Mouse (Mus musculus) heart, embryonic 14.5 days (tissue): ENCODE measurements around the gene Klhdc2. TPM values are rescaled to one million over a fixed set of nuclear protein-coding genes. Genes with fewer than 3 reads are reported as not detected.
A peak's percentile ranks its signal among the peaks of the same experiment; 100 is the strongest.

Experiments
- ATAC-seq: fragments of 200-750 bp; cut with Nextera tagmentation; 2 replicates; pipeline ENCODE4 v1.8.0; 2017; ENCODE audit warnings: low read depth, moderate TSS enrichment; ENCODE audit not compliant: insufficient number of reproducible peaks, insufficient read depth, low FRiP score
- H3K27ac ChIP-seq, 2 experiments: fragments of 200-500 bp in 1 of 2; fragments of 300-500 bp in 1 of 2; sonication (generic) in 1 of 2; replicated peaks in 1 of 2; 2 replicates each; pipeline ENCODE4 v1.5.1; 2012 to 2014; ENCODE audit warnings: low read depth in 2 of 2, low read length in 2 of 2, control low read depth in 1 of 2, mild to moderate bottlenecking in 1 of 2, mixed read lengths in 1 of 2; ENCODE audit not compliant: control insufficient read depth in 1 of 2, insufficient read depth in 1 of 2
- H3K27me3 ChIP-seq: fragments of 300-500 bp; sonication (generic); 2 replicates; pipeline ENCODE4 v1.6.1; 2014; ENCODE audit warnings: mild to moderate bottlenecking, low read length, control low read depth; ENCODE audit not compliant: control insufficient read depth, insufficient read depth
- H3K36me3 ChIP-seq: fragments of 300-500 bp; sonication (generic); 2 replicates; pipeline ENCODE4 v1.6.1; 2014; ENCODE audit warnings: mild to moderate bottlenecking, control low read depth, low read length, mixed read lengths; ENCODE audit not compliant: control insufficient read depth, insufficient read depth
- H3K4me1 ChIP-seq, 2 experiments: fragments of 200-500 bp in 1 of 2; fragments of 300-500 bp in 1 of 2; sonication (generic) in 1 of 2; 2 replicates each; pipeline ENCODE4 v1.6.1; 2012 to 2014; ENCODE audit warnings: low read length in 2 of 2, control low read depth in 1 of 2, mixed read lengths in 1 of 2; ENCODE audit not compliant: control insufficient read depth in 2 of 2, insufficient read depth in 2 of 2
- H3K4me2 ChIP-seq: fragments of 300-500 bp; sonication (generic); 2 replicates; pipeline ENCODE4 v1.6.1; 2014; ENCODE audit warnings: mild to moderate bottlenecking, low read length
- H3K4me3 ChIP-seq, 2 experiments: fragments of 200-500 bp in 1 of 2; fragments of 300-500 bp in 1 of 2; sonication (generic) in 1 of 2; 2 replicates each; pipeline ENCODE4 v1.5.1; 2012 to 2014; ENCODE audit warnings: low read length in 2 of 2, mild to moderate bottlenecking in 2 of 2, control low read depth in 1 of 2, low read depth in 1 of 2, moderate library complexity in 1 of 2; ENCODE audit not compliant: control insufficient read depth in 1 of 2, insufficient read depth in 1 of 2
- H3K9ac ChIP-seq: fragments of 300-500 bp; sonication (generic); 2 replicates; pipeline ENCODE4 v1.6.1; 2014; ENCODE audit warnings: mild to moderate bottlenecking, low read length
- H3K9me3 ChIP-seq: fragments of 300-500 bp; sonication (generic); 2 replicates; pipeline ENCODE4 v1.6.1; 2016; ENCODE audit warnings: low read length, control low read depth; ENCODE audit not compliant: control insufficient read depth
- WGBS: fragments of 180-500 bp; shearing (Covaris S2); extraction: QIAGEN DNeasy Blood & Tissue Kit; methylation state at CpG from one replicate; pipeline ENCODE4 v1.1.7; 2014; 5-methylcytosine and 5-hydroxymethylcytosine counted together
- polyA plus RNA-seq: library from polyadenylated mRNA; unstranded; fragments of >200 nt; fragmentation: Nextera tagmentation; extraction: Ambion mirVana; gene quantifications from 2 replicates; pipeline ENCODE4 v1.2.1, GENCODE M21; 2014

Gene Klhdc2
- polyA plus RNA-seq, 1 experiment from 2014 or later, result 144 TPM

DNA sequence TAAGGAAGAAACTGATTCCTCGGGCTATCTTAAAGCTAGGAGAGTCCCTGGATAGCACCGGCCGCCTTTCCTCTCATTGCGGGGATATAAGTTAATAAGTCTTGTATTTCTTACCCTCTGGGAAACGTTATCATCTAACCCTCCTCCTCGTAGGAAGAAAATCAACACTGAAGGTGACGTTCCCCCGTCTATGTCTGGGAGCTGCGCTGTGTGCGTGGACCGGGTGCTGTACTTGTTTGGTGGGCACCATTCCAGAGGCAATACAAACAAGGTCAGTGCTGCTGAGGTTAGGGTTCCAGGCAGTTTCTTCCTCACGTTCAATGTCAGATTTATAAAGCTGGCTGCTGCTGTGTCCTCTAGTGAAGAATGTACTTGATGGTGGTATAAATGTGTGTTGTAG, 5.7 kb downstream of the Klhdc2 start:
- H3K9me3 ChIP-seq, result no peaks in the 10 kb centered on the region
- no peak for ATAC-seq
- H3K4me3 ChIP-seq, result no peak overlapping the region
- no peaks in the 10 kb centered on the region for H3K27me3 ChIP-seq
- H3K9ac ChIP-seq, result no peak overlapping the region
- 93% methylated on average over 12 of the region's 12 CpGs for WGBS
- no peak overlapping the region for H3K27ac ChIP-seq
- H3K4me2 ChIP-seq, result no peak overlapping the region
- H3K36me3 ChIP-seq, result peaks cover 72% of the 10 kb centered on the region
- H3K4me1 ChIP-seq, result peaks cover 10 to 19% of the 10 kb centered on the region in 2 experiments

DNA sequence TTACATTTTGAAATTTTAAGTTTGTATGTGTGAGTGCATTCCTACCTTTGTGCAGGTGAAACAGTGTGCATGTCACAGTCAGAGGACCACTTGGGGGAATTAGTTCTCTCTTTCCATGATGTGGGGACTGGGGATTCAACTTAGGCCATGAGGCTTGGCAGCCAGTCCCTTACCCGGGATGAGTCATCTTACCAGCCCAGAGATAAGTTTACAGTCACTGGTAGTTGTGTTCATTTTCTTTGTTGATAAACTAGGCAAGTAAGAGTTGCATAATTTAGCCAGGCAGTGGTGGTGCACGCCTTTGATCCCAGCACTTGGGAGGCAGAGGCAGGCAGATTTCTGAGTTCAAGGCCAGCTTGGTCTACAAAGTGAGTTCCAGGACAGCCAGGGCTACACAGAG, 7.6 kb downstream of the Klhdc2 start:
- no peak overlapping the region for H3K27ac ChIP-seq
- H3K4me3 ChIP-seq, result no peak overlapping the region
- H3K4me2 ChIP-seq, result no peak overlapping the region
- peaks cover 3 to 4% of the 10 kb centered on the region in 2 experiments for H3K4me1 ChIP-seq
- H3K27me3 ChIP-seq, result no peaks in the 10 kb centered on the region
- 75% methylated on average over 2 of the region's 2 CpGs for WGBS
- H3K9me3 ChIP-seq, result no peaks in the 10 kb centered on the region
- peaks cover 91% of the 10 kb centered on the region for H3K36me3 ChIP-seq
- ATAC-seq, result no peak
- no peak overlapping the region for H3K9ac ChIP-seq

GRCm38 (mm10) chr12:69306333-69306732, 9.9 kb downstream of the Klhdc2 start:
- H3K27ac ChIP-seq, result no peak overlapping the region
- H3K9ac ChIP-seq, result no peak overlapping the region
- no peak overlapping the region for H3K4me2 ChIP-seq
- no peaks in the 10 kb centered on the region for H3K9me3 ChIP-seq
- no peak for ATAC-seq
- H3K4me3 ChIP-seq, result no peak overlapping the region
- no peaks in the 10 kb centered on the region for H3K4me1 ChIP-seq
- peaks cover 99% of the 10 kb centered on the region for H3K36me3 ChIP-seq
- WGBS, result 88% methylated on average over 7 of the region's 7 CpGs
- H3K27me3 ChIP-seq, result no peaks in the 10 kb centered on the region

DNA sequence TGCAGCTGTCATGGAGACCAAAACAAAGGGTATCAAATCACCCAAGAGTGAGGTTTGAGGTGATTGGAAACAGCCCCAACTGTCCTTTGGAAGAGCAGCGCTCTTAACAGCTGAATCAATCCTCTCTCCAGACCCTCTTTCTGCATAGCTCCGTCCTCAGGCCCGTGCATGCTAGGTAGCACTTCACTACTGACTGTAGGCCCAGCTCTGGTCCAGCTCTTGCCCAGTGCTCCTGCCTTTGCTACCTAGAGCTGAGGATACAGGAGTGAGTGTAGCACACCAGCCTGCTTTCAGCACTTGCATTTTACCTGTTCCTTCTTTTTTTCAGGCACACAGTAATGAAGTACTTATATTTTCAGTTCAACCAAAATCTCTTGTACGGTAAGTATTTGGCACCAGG, 13.2 kb downstream of the Klhdc2 start:
- H3K9me3 ChIP-seq, result no peaks in the 10 kb centered on the region
- no peak overlapping the region for H3K9ac ChIP-seq
- peaks cover 96% of the 10 kb centered on the region for H3K36me3 ChIP-seq
- H3K4me1 ChIP-seq, result no peaks in the 10 kb centered on the region
- no peak overlapping the region for H3K4me2 ChIP-seq
- H3K4me3 ChIP-seq, result no peak overlapping the region
- WGBS, result 95% methylated on average over 4 of the region's 4 CpGs
- no peaks in the 10 kb centered on the region for H3K27me3 ChIP-seq
- H3K27ac ChIP-seq, result no peak overlapping the region
- no peak for ATAC-seq

GRCm38 (mm10) chr12:69318431-69318830, 21.9 kb downstream of the Klhdc2 start:
- no peak overlapping the region for H3K9ac ChIP-seq
- no peak overlapping the region for H3K4me3 ChIP-seq
- H3K27me3 ChIP-seq, result no peaks in the 10 kb centered on the region
- no peaks in the 10 kb centered on the region for H3K9me3 ChIP-seq
- H3K27ac ChIP-seq, result peak overlapping the region; percentile 64 to 76
- H3K36me3 ChIP-seq, result peaks cover 82% of the 10 kb centered on the region
- ATAC-seq, result peak; percentile 66; the same call in 1 of the 2 replicates
- no peak overlapping the region for H3K4me2 ChIP-seq
- peaks cover 6 to 17% of the 10 kb centered on the region in 2 experiments for H3K4me1 ChIP-seq

DNA sequence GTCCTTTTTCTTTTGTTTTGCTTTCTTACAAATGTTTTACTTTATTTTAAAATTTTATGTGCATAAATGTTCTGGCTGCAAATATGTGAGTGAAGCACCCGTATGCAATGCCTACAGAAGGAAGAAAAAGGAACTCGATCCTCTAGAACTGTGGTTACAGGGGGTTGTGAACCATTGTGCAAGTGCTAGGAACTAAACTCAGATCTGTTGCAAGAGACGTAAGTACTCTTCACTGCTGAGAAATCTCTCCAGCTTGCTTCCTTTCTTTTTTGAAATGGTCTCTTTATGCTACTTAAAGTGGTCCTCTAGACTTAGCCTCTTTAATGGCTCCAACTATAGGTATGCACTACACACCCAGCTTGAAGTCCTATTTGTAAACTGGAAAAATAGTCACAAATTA, 34.7 kb downstream of the Klhdc2 start:
- Histone ChIP-seq H3K9me3 (no peaks in the 10 kb centered on the region), H3K4me1 (no peaks in the 10 kb centered on the region), H3K36me3 (peaks cover 84% of the 10 kb centered on the region), H3K4me3 (no peak overlapping the region), H3K27ac (no peak overlapping the region), H3K27me3 (no peaks in the 10 kb centered on the region), H3K9ac (no peak overlapping the region), H3K4me2 (no peak overlapping the region)
- ATAC-seq, result no peak
- 93% methylated on average over 3 of the region's 3 CpGs for WGBS

GRCm38 (mm10) chr12:69332147-69332546, 35.7 kb downstream of the Klhdc2 start:
- no peaks in the 10 kb centered on the region for H3K27me3 ChIP-seq
- no peak overlapping the region for H3K4me2 ChIP-seq
- no peaks in the 10 kb centered on the region for H3K4me1 ChIP-seq
- ATAC-seq, result no peak
- H3K4me3 ChIP-seq, result no peak overlapping the region
- H3K27ac ChIP-seq, result no peak overlapping the region
- H3K9me3 ChIP-seq, result no peaks in the 10 kb centered on the region
- peaks cover 83% of the 10 kb centered on the region for H3K36me3 ChIP-seq
- 91% methylated on average over 1 of the region's 1 CpGs for WGBS
- H3K9ac ChIP-seq, result no peak overlapping the region

GRCm38 (mm10) chr12:69333547-69333946, 37.1 kb downstream of the Klhdc2 start:
- H3K4me3 ChIP-seq, result no peak overlapping the region
- WGBS, result 79% methylated on average over 2 of the region's 2 CpGs
- no peak for ATAC-seq
- no peak overlapping the region for H3K9ac ChIP-seq
- no peaks in the 10 kb centered on the region for H3K9me3 ChIP-seq
- peaks cover 89% of the 10 kb centered on the region for H3K36me3 ChIP-seq
- H3K27me3 ChIP-seq, result no peaks in the 10 kb centered on the region
- H3K27ac ChIP-seq, result no peak overlapping the region
- no peaks in the 10 kb centered on the region for H3K4me1 ChIP-seq
- no peak overlapping the region for H3K4me2 ChIP-seq
